Mouse (Mus musculus) heart, embryonic 15.5 days (tissue): ENCODE data around the gene Atrnl1. TPM values are rescaled to one million over a fixed set of nuclear protein-coding genes. Genes with fewer than 3 reads are reported as not detected.
"Not testable (repeated sequence)": the region's sequence is repeated elsewhere in the genome, so short reads cannot be mapped to it uniquely, and the experiment has no call there.

Experiments used
- ATAC-seq: fragments of 200-750 bp; cut with Nextera tagmentation; replicated peaks from 2 replicates; pipeline ENCODE4 v1.8.0; 2017; ENCODE audit warnings: low read depth, moderate TSS enrichment; ENCODE audit not compliant: insufficient number of reproducible peaks, insufficient read depth, low FRiP score
- H3K27ac ChIP-seq: fragments of 300-500 bp; sonication (generic); 2 replicates; pipeline ENCODE4 v1.5.1; 2015; ENCODE audit warnings: mild to moderate bottlenecking, inconsistent platforms
- H3K27me3 ChIP-seq: fragments of 300-500 bp; sonication (generic); 2 replicates; pipeline ENCODE4 v1.6.1; 2015; ENCODE audit warnings: inconsistent platforms
- H3K36me3 ChIP-seq: fragments of 300-500 bp; sonication (generic); 2 replicates; pipeline ENCODE4 v1.6.1; 2015; ENCODE audit warnings: mild to moderate bottlenecking, inconsistent platforms
- H3K4me1 ChIP-seq: fragments of 300-500 bp; sonication (generic); replicated peaks from 2 replicates; pipeline ENCODE4 v1.6.1; 2015; ENCODE audit warnings: inconsistent platforms
- H3K4me2 ChIP-seq: fragments of 300-500 bp; sonication (generic); 2 replicates; pipeline ENCODE4 v1.6.1; 2015; ENCODE audit warnings: inconsistent platforms, mild to moderate bottlenecking, moderate library complexity
- H3K4me3 ChIP-seq: fragments of 300-500 bp; sonication (generic); 2 replicates; pipeline ENCODE4 v1.5.1; 2015; ENCODE audit warnings: mild to moderate bottlenecking, inconsistent platforms
- H3K9ac ChIP-seq: fragments of 300-500 bp; sonication (generic); 2 replicates; pipeline ENCODE4 v1.6.1; 2015; ENCODE audit warnings: mild to moderate bottlenecking, inconsistent platforms
- H3K9me3 ChIP-seq: fragments of 300-500 bp; sonication (generic); replicated peaks from 2 replicates; pipeline ENCODE4 v1.6.1; 2016; ENCODE audit warnings: inconsistent platforms
- WGBS: fragments of 180-500 bp; shearing (Covaris S2); methylation state at CpG from one replicate; pipeline ENCODE4 v1.1.7; 2015; ENCODE audit warnings: mixed read lengths; 5-methylcytosine and 5-hydroxymethylcytosine counted together
- polyA plus RNA-seq: library from polyadenylated mRNA; unstranded; fragments of >200 nt; fragmentation: Nextera tagmentation; extraction: Ambion mirVana; gene quantifications from 2 replicates; pipeline ENCODE4 v1.2.1, GENCODE M21; 2015

Atrnl1 gene
- polyA plus RNA-seq, 1 experiment from 2014 or later = 2.9 TPM

- H3K9ac ChIP-seq = no peak overlapping the region
- no peaks in the 10 kb centered on the region for H3K9me3 ChIP-seq
- no peak overlapping the region for H3K4me3 ChIP-seq
- no peaks in the 10 kb centered on the region for H3K36me3 ChIP-seq
- no peaks in the 10 kb centered on the region for H3K27me3 ChIP-seq
- no peak overlapping the region for H3K4me2 ChIP-seq
- ATAC-seq = no peak
- peaks cover 5% of the 10 kb centered on the region; the same call in 1 of the 2 replicates for H3K4me1 ChIP-seq
- 87% methylated on average over 5 of the region's 5 CpGs for whole genome bisulfite sequencing
- H3K27ac ChIP-seq = no peak overlapping the region
These were observed 434.0 kb downstream of the Atrnl1 start for GRCm38 (mm10) chr19:58044816-58045215.

GRCm38 (mm10) chr19:58046656-58047055 lies 435.8 kb downstream of the Atrnl1 start:
- 79% methylated on average over 7 of the region's 7 CpGs for WGBS
- Histone ChIP-seq H3K4me2 (no peak overlapping the region), H3K4me3 (no peak overlapping the region), H3K9ac (no peak overlapping the region), H3K9me3 (no peaks in the 10 kb centered on the region), H3K36me3 (no peaks in the 10 kb centered on the region), H3K27me3 (no peaks in the 10 kb centered on the region), H3K4me1 (peaks cover 5% of the 10 kb centered on the region; the same call in 1 of the 2 replicates), H3K27ac (no peak overlapping the region)
- no peak for ATAC-seq

GRCm38 (mm10) chr19:58050410-58050809 lies 439.6 kb downstream of the Atrnl1 start:
- 92% methylated on average over 9 of the region's 9 CpGs for WGBS

GRCm38 (mm10) chr19:58050986-58051385 lies 440.2 kb downstream of the Atrnl1 start:
- 89% methylated on average over 8 of the region's 8 CpGs for WGBS
- no peak overlapping the region for H3K27ac ChIP-seq
- H3K4me1 ChIP-seq = no peaks in the 10 kb centered on the region; the same call in 1 of the 2 replicates
- H3K9me3 ChIP-seq = no peaks in the 10 kb centered on the region
- no peak overlapping the region for H3K4me2 ChIP-seq
- no peak for ATAC-seq
- no peaks in the 10 kb centered on the region for H3K36me3 ChIP-seq
- H3K9ac ChIP-seq = no peak overlapping the region
- H3K27me3 ChIP-seq = no peaks in the 10 kb centered on the region
- no peak overlapping the region for H3K4me3 ChIP-seq

More at GRCm38 (mm10) chr19:58050410-58050809, 439.6 kb downstream of the Atrnl1 start:
- not testable (repeated sequence) for H3K9me3 ChIP-seq, H3K36me3 ChIP-seq, H3K27ac ChIP-seq, H3K27me3 ChIP-seq, H3K4me3 ChIP-seq, ATAC-seq, H3K4me1 ChIP-seq, H3K4me2 ChIP-seq, H3K9ac ChIP-seq

- Histone ChIP-seq H3K9ac (no peak overlapping the region), H3K27me3 (no peaks in the 10 kb centered on the region), H3K36me3 (no peaks in the 10 kb centered on the region), H3K4me2 (no peak overlapping the region), H3K4me1 (no peaks in the 10 kb centered on the region; the same call in 1 of the 2 replicates), H3K27ac (no peak overlapping the region), H3K9me3 (no peaks in the 10 kb centered on the region), H3K4me3 (no peak overlapping the region)
- ATAC-seq = no peak
- 87% methylated on average over 13 of the region's 13 CpGs for WGBS
These were observed 441.1 kb downstream of the Atrnl1 start for GRCm38 (mm10) chr19:58051905-58052304.

GRCm38 (mm10) chr19:58052444-58053135 lies 441.8 kb downstream of the Atrnl1 start:
- no peak overlapping the region for H3K27ac ChIP-seq
- 65% methylated on average over 13 of the region's 13 CpGs for WGBS
- no peaks in the 10 kb centered on the region for H3K27me3 ChIP-seq

GRCm38 (mm10) chr19:58059719-58060118 lies 448.9 kb downstream of the Atrnl1 start:
- H3K9ac ChIP-seq = no peak overlapping the region
- no peak for ATAC-seq
- H3K36me3 ChIP-seq = no peaks in the 10 kb centered on the region
- peaks cover 31% of the 10 kb centered on the region for H3K4me1 ChIP-seq
- H3K4me2 ChIP-seq = no peak overlapping the region
- no peaks in the 10 kb centered on the region for H3K27me3 ChIP-seq
- H3K4me3 ChIP-seq = no peak overlapping the region
- WGBS = 54% methylated on average over 9 of the region's 9 CpGs
- no peaks in the 10 kb centered on the region for H3K9me3 ChIP-seq
- no peak overlapping the region for H3K27ac ChIP-seq

More at GRCm38 (mm10) chr19:58052444-58053135, 441.8 kb downstream of the Atrnl1 start:
- Histone ChIP-seq H3K36me3 (no peaks in the 10 kb centered on the region), H3K4me1 (no peaks in the 10 kb centered on the region; the same call in 1 of the 2 replicates), H3K9ac (no peak overlapping the region), H3K9me3 (no peaks in the 10 kb centered on the region), H3K4me3 (no peak overlapping the region), H3K4me2 (no peak overlapping the region)
- no peak for ATAC-seq

- no peak for ATAC-seq
- peaks cover 37% of the 10 kb centered on the region for H3K4me1 ChIP-seq
- H3K4me2 ChIP-seq = peak overlapping the region; percentile 56
- H3K27me3 ChIP-seq = no peaks in the 10 kb centered on the region
- 20% methylated on average over 12 of the region's 12 CpGs for WGBS
- no peak overlapping the region for H3K9ac ChIP-seq
- H3K4me3 ChIP-seq = no peak overlapping the region
- no peaks in the 10 kb centered on the region for H3K36me3 ChIP-seq
- H3K27ac ChIP-seq = no peak overlapping the region
- no peaks in the 10 kb centered on the region for H3K9me3 ChIP-seq
These were observed 449.5 kb downstream of the Atrnl1 start for GRCm38 (mm10) chr19:58060199-58060853.

- H3K27ac ChIP-seq = no peak overlapping the region
- WGBS = 27% methylated on average over 15 of the region's 15 CpGs
These were observed 450.1 kb downstream of the Atrnl1 start for GRCm38 (mm10) chr19:58060854-58061358.

GRCm38 (mm10) chr19:58061933-58062332 lies 451.1 kb downstream of the Atrnl1 start:
- H3K27me3 ChIP-seq = no peaks in the 10 kb centered on the region
- H3K4me2 ChIP-seq = 0 out of 2 replicates have a peak overlapping the region, but pooled peaks have one; percentile 6
- no peaks in the 10 kb centered on the region for H3K9me3 ChIP-seq
- no peak overlapping the region for H3K9ac ChIP-seq
- no peak; the same call in 1 of the 2 replicates for ATAC-seq
- H3K27ac ChIP-seq = peak overlapping the region; percentile 20; the same call in 1 of the 2 replicates
- peaks cover 39% of the 10 kb centered on the region for H3K4me1 ChIP-seq
- H3K4me3 ChIP-seq = no peak overlapping the region
- no peaks in the 10 kb centered on the region for H3K36me3 ChIP-seq
- WGBS = 51% methylated on average over 8 of the region's 8 CpGs

More at GRCm38 (mm10) chr19:58060854-58061358, 450.1 kb downstream of the Atrnl1 start:
- Histone ChIP-seq H3K9me3 (no peaks in the 10 kb centered on the region), H3K36me3 (no peaks in the 10 kb centered on the region), H3K4me2 (peak overlapping the region; percentile 56), H3K4me3 (peak overlapping the region; percentile 18; the same call in 1 of the 2 replicates), H3K27me3 (no peaks in the 10 kb centered on the region), H3K9ac (0 out of 2 replicates have a peak overlapping the region, but pooled peaks have one; percentile 38), H3K4me1 (peaks cover 38% of the 10 kb centered on the region)
- no peak for ATAC-seq

GRCm38 (mm10) chr19:58063541-58063940 lies 452.7 kb downstream of the Atrnl1 start:
- Histone ChIP-seq H3K9ac (no peak overlapping the region), H3K4me3 (no peak overlapping the region), H3K4me1 (peaks cover 42% of the 10 kb centered on the region), H3K27me3 (no peaks in the 10 kb centered on the region), H3K9me3 (no peaks in the 10 kb centered on the region), H3K27ac (peak overlapping the region; percentile 77), H3K36me3 (no peaks in the 10 kb centered on the region), H3K4me2 (peak overlapping the region; percentile 40)
- 49% methylated on average over 6 of the region's 6 CpGs for WGBS
- no peak for ATAC-seq
